Mouse (Mus musculus) heart, postnatal 25 days (tissue): ENCODE measurements at regions not wholly inside any gene's neighbourhood (a gene's known extent, or its start where the extent isn't known, plus 50 kb on each side); places are given as distances from the start of the nearest gene placed in this dataset.
"Not testable (repeated sequence)": the region's sequence is repeated elsewhere in the genome, so short reads cannot be mapped to it uniquely, and the experiment has no call there.

Experiments used
- DNase-seq: peaks from one replicate; pipeline ENCODE4 v3.0.0; 2022; ENCODE audit warnings: low spot score
- intact Hi-C: fragments of 180-260 bp; cut with DNase I; formaldehyde crosslinking; loops from one replicate; pipeline ENCODE4 v1.15.1; 2025

DNA sequence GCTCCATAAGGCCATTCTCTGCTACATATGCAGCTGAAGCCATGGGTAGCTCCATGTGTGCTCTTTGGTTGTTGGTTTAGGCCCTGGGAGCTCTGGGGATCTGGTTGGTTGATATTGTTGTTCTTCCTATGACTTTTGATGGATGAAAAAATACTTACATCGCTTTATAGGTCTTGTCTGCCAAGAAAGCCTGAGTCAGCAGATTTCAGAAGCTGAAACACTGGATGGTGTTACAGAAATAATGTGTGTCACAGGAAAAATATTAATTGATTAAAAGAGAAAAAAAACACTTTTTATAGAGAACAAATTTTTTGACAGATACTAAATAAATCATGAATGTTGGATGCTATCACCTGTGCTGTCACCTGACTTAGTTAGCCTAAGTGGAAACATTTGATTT, 52.4 kb upstream of the Plxna2 start:
- DNase-seq = no peak
- intact Hi-C loops = no loop called here

DNA sequence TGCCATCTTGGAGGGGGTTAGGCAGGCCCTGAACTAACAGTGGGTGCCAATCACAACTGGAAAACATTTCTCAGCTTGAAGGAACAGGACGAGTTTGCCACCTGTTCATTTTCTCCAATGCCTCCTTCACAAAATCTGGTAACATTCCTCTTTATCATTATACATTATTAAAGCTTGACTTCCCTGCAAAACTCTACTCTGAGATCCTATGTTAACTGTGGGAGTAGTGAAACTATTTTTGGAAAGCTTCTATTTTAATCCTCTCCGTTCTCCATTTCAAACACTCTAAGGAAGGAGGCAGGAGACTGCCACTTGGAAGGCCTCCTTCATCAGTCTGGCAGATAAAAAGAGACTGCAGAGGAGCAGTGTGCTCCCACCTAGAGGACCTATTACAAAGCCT, 54.1 kb upstream of the Plxna2 start:
- no peak for DNase-seq
- intact Hi-C loops = no loop called here

DNA sequence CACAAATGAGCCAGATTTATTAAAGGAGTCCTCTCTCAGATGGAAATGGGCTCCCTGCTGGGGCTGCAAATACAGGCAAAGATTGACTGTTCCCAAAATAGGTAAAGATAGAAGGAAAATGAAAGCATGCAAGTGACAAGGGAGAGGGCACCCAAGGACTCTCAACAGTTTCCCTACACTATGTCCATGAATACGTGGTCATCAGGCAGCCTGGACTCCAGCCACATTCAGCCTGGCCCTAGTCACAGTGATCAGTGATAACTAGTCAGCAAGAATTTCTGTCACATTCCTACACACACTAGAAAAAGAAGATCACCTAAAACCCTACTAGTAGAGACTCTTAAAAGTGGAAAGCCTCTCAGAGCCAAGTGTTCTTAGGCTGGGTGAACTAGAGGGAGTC, 56.9 kb upstream of the Plxna2 start:
- intact Hi-C loops = no loop called here
- no peak for DNase-seq

DNA sequence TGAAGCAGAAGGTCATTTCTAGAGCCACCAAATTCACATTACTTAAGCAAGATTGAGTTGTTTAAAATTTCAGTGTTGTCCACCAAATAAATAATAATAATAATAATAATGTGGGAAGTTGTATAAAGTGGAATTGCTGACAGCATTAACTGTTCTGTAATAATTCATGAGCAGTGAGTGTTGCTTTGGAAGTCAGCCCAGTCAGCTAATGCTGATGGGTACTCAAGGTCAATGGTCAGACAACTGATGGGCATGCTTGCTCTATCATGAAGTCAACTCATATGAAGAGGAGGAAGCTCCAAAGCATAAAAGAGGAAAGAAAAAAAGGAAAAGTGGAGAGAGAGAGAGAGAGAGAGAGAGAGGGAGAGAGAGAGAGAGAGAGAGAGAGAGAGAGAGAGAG, 69.4 kb upstream of the Plxna2 start:
- intact Hi-C loops = no loop called here
- DNase-seq = no peak

DNA sequence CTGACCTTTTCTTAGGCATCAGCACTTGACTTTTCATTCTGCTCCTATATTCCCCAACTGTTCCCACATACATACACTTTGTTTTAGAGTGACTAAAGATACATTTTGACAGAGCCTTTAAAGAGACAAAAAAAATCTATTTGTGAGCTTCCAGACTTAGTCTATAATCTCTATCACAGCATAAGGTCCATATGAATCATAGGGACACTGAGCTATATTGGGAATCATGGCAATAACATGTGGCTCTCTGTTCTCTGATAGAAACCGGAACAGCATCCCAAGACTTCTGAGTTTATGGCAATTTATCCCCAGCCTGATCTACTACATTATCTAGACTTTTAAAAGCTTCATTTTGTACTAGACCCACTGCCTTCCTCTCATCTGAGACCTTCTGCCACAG, 69.8 kb upstream of the Plxna2 start:
- no peak for DNase-seq
- intact Hi-C loops = no loop called here

DNA sequence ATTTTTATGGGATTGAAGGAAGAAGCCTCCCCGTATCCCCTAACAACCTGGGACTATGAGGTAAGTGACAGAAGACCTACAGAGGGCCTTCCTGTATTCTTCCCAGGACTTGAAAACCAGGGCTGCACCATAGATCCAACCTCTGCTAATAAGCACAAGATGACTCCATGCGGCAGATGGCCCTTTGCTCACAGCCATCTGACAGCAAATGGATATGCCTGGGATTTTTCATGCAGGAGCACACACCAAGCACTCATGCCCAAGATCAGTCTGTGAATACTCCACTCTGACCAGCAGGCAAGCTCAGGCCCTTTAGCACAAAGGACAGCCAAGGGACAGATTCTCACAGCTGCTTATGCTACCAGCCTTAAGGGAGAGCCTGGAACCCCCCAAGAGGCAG, 77.1 kb upstream of the Plxna2 start:
- DNase-seq = no peak
- intact Hi-C loops = no loop called here

DNA sequence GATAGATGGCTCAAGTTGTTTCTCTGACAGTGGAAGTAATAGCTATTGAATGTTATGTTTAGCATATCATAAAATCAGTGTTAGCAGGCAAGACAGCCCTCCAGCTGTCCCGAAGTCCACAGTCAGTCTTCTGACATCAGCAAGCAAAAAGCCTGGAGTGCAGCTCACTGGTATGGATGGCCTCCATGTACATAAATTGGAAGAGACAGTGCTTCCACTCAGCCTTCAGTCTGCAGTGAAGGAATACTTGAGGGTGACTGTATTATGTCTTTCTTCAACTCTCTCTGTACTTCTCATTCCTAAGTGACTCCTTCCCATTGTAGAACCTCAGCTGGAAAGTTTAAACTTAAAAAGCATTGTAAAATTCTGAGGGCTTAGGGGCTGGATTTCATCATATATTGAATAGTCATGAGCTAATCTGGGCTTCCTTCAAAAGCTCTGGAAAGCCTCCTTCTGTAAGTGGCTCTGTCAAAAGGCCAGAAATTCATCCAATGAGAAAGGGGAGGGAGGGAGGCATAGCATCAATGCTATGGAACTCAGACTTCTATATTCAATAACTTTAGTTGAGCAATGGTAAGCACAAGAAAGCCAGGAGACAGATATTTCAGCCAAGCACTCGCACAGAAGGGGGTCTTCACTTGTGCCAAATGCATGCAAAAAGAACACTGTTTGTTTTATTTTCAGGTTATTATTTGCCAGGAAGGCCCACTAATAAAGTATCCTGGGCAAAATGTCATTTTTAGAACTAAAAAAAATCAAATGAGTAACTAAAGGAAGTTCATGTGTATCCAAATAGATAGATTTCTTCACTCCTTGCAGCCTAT, 90.5 kb upstream of the Plxna2 start:
- no peak for DNase-seq
- intact Hi-C loops = no loop called here

DNA sequence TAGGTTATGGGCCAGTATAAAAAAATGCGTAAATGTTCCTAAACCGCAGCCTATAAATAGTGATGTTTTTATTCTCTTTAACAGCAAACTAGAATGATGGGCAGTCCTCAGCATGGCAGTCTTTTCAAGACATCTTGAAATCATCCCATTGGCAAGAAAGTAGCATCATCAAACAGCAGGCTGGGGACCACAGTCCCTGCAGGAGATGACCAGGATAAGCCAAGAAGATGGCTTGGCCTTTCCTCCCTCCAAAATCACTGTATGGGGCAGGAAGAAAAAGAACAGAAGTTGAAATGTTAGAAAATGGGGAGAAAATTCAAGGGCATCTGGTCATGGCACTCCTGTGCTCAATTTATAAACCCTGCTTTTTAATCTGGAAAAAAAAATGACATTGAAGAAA, 93.0 kb upstream of the Plxna2 start:
- intact Hi-C loops = no loop called here
- DNase-seq = no peak

DNA sequence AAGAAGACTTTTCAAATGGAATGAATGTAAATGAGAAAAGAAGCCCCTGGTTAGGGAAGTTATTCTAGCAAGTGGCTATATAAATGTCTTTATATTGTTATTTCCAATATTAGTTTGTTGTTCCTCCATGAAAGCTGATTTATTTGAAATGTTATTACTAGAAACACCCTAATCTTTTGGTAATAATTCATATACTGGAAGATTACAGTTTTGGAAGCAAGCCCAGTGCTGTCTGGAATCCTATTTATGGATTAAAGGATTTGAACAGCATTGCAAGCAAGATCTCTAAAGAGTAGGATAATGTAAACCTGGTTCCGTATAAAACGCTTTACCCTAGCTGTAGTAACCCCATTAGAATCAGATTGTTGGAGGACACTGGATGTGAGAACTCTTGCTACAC, 96.8 kb upstream of the Plxna2 start:
- intact Hi-C loops = no loop called here
- DNase-seq = no peak

DNA sequence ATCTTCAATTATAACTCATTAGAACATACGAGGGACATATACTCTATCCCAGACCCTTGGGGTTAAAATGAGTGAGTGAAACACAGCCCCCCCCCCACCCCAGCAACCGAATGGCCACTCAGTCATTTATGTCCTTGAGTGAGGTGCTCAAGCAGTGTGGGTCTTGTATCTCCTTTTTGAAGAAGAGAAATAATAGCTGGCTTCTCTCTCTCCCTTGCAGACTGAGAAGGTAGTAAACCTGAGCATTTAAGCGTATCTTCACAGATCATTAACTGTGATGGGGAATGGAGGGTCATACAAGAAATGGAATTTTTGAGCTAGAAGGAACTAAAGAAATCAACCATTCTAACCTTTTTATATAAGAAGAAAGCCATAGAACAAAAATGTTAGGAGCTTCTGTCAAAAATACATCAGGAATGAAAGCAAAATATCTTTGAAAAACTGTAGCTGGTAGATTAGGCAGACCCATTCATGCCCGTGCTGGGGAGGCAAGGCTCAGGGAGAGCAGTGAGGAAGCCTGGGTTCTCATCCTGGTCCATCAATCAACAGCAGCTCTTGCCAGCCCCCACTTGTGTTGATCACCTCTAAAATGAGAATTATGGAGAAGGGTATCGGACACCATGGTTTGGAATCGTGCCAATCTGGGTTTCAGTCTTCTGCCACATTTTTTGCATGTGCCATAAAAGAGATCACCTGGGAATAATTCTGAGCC, 98.4 kb upstream of the Plxna2 start:
- no peak for DNase-seq
- intact Hi-C loops = no loop called here

DNA sequence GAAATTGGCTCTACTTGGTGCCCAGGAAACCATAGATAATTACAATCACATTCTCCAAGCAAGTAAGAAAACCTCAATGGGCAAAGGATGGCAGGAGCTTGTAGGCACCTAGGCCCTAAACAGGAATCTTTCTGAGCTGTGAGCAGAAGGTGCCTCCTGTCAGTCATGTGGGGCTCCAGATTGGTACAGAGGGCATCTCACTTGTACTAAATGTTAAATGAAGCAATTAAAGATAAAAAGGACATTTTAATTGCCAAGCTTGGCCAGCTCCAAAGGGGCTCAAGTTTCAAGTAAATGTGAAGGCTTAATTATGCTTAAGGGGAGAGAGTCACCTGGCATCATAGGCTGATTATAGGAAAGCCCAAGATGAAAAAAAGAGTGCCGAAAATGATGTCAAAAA, 101.9 kb upstream of the Plxna2 start:
- intact Hi-C loops = no loop called here
- DNase-seq = no peak

DNA sequence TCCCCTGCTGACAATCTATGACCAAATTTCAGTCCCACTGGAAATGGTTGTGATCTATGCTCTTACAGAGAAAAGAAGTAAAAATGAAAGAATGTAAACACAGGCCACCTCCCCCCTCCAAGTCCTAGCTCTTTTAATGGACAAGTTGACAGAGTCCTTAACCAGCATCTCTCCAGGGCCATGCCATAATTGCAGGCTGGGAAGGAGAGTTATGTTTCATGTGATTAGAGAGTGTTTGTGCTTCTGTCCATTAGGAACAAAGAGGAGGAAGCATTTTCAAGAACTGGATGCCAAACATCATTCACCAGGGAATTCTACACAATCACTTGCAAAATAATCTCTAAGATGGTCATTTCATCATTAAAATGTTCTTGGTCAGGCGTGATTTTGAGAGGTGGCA, 109.7 kb upstream of the Plxna2 start:
- DNase-seq = no peak
- intact Hi-C loops = no loop called here

DNA sequence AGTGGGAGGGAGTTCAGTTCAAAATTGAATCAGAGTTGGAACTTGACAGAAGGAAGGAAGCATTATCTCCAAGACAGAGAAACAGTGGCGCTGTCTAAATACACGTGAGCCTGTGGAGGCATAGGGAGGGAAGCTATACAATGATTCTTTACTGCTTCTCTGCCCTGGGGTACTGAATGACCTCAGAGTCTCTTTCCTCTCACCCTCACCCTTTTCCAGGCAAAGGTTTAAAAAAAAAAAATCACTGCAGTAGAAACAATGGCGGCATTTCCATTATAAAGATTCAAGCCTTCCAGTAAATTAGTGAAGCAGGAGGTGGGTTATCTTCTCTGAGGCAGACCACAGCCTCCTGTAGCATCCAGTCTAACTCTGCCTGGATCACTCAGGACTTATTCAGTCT, 112.2 kb upstream of the Plxna2 start:
- DNase-seq = no peak
- intact Hi-C loops = no loop called here

DNA sequence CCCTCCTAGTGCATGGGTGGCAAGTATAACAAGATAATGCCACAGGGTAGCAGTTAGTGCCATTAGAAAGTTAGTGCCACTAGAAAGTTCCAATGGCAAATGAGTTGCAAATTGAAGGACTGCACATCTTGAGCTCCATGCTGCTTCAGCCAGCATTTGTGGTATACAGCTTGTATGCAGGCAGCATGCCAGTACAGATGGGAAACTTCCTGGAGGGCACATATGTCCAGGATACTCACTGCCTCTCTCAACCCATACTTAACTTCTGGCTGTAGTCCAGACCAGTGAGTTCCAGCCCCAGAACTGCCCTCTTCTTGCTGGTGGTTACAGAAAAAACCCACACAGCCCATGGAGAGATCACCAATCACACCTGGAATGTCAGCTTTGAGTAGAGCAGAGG, 113.8 kb upstream of the Plxna2 start:
- no peak for DNase-seq
- intact Hi-C loops = no loop called here

DNA sequence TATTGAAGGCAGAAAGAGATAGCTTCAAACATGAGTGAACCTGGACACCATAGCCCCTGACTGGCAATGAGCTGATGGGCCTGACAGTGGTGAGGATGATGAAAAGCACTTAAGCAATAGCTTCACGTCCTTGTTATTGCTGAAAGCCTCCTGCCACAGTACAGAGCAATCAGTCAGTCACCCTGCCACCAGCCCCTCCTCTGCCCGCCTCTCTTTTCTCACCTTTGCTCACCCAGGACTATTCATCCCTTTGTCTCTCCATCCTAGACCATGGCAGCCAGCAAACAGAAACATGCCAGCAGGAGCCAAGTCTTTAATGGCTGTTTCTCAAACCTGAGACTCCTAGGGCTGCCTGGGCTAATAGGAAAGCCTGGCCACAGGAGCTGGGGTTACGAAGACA, 114.5 kb upstream of the Plxna2 start:
- DNase-seq = no peak
- intact Hi-C loops = no loop called here

DNA sequence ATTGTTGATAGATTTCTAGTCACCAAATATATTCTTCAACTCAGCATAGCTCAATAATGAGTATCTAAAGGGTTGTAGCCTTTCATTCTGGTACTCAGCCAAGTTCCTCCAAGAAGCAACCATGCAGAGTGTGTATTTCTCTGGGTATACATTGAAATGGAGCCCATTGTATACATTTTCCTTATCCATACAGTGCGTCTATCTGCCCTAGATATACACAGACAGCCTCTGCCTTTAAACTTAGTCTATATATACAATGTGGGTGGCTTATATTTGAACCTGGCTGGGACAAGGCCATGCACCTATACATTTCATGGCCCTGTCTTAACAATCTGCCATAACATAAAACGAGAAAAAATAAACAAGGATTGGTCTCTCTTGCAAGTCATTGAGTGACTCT, 121.6 kb upstream of the Plxna2 start:
- intact Hi-C loops = no loop called here

DNA sequence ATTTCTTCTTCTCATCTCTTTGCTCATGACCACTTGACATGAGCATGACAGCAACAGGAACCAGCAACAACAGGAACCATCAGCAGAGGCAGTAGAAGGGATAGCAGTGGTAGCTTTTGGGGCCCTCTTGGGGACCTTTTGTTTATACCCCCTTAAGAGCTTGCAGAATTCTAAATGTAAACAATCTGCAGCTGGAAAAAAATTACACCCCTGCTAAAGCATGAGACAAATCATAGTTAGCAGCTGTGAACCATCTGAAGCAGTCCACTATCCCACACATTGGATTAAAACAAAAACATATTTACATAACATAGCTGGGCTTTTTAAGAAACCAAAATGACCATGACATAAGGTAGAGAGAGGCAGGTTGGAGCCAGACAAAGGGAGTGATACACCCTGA, 126.9 kb upstream of the Plxna2 start:
- no peak for DNase-seq
- intact Hi-C loops = no loop called here

More for the DNA sequence above, 121.6 kb upstream of the Plxna2 start:
- DNase-seq = no peak

DNA sequence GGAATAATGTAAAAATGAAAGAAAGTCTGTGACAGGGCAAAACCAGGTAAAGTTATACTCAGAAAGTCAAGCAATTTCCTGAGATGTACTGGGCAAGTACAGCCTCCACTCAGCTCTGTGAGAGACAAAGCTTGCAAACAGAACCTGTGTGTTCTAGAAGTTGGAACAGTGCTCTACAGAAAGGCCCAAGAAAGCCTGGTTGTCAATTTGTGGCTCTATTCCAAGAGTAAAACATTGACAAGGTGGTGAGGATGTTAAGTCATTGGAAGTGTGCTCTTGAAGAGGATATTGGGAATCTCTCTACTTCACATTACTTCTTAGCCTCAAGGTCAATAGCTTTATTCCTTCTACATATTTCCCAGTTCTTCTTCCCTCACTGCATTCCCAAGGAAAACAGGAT, 129.9 kb upstream of the Plxna2 start:
- intact Hi-C loops = no loop called here

DNA sequence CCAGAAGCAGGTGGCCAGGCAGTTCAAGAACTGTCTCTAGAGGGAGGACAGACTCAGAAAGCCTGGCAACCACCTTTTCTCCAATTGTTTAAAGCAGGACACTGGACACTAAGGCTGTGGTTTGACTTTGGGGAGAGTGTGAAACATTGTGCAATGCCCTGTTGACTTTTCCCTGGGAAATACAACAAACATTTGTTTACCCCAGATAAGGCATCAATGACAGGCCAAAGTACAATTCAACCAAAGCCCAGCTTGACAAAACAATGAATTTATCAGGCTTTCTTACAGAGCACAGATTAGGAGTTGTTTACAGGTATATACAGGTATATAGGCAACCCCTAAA, 135.3 kb upstream of the Plxna2 start:
- DNase-seq = no peak
- intact Hi-C loops = no loop called here

More for the DNA sequence above, 129.9 kb upstream of the Plxna2 start:
- DNase-seq = no peak

DNA sequence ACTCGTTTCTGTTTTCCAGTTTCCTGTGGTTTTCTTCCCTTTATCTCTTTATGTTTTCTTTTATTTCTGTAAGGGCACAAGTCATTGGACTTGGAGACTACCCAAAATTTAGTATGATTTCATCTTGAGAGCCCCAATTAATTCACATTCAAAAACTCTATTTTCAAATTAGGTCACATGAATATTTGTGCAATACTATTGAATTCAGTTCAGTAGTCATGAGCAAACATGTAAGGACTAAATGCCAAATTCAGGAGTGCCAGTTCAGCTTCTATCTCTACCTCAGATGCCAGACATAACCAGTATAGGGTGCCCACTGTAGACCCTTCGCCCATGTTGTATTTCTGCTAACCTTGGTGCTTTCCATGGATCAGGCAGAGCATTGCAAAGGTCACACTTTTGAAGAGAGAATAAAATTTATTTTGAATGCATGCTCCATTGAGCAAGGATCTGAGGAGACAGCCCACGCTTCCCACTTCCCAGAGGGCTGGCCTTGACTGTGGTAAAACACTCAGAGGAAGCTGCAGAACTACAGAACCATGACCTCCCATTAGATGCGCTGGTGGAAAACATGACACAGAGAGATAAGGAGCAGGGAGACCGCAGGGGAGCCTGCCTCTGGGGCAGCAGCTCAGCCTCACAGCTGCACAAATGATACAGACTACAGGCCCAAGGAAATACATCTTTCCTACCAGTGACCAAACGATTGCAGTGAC, 135.9 kb upstream of the Plxna2 start:
- DNase-seq = peak; percentile 6
- intact Hi-C loops = no loop called here

DNA sequence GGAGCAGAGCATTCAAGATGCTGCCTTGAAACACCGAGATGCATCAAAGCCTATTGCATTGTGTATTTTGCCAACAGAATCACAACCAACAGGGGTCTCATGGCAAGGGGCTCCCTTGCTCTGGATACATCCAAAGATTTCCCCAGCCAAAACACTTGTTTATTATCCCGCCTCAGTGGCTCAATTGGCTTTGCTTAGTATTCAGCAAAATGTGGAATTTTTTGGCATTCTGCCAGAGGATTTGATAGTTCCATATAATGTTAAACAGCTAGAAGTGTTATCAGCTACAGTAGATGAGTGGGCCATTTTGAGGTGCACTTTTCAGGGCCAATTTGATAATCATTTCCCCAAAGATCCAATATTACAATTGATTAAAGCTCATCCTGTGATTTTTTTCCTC, 146.7 kb upstream of the Plxna2 start:
- DNase-seq, intact Hi-C loops: not testable (repeated sequence)
